Mouse (Mus musculus): ENCODE results near the gene Vps35.

Vps35 gene

DNA sequence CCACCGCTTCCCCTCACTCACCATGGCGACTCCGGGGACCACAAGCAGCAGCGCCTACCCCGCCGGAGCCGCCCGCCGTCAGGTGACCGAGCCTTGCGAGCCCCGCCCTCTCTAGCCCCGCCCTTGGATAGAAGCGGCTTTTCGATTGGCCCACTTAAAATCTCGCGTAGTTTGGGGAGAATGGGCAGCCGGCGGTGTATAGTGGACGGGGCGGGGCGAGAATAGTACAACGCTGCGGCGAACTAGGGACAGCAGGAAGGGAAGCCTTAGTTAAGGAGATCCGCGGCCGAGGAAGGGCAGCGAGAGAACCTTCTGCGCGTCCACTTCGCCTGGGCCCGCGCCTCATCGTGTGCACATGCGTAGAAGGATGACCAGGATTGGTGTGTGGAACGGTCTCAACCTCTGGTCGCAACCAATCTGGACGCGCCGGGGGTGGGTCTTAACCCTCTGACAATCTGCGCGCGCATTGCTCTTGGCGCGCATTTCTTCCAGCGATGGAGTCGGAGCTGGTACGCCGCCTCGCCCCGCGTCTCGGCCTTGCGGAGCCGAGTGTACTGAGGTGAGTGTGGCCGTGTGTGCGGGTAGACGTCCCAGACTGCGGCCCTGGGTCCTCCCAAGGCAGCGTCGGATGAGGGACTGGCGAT lies at the start of gene Vps35, which contains the start of gene Orc6:
Vps35 (minus strand) TSS at position 369 of the 644 bp plus-strand sequence.
Orc6 (plus strand) TSS at position 199 of the 644 bp plus-strand sequence.
- peak; percentile 95 for DNase-seq

GRCm38 (mm10) chr8:85339871-85340573 lies 40.4 kb upstream of the Vps35 start:
- no peak for DNase-seq

- DNase-seq = no peak
These were observed 38.1 kb upstream of the Vps35 start for GRCm38 (mm10) chr8:85337681-85338080.

DNA sequence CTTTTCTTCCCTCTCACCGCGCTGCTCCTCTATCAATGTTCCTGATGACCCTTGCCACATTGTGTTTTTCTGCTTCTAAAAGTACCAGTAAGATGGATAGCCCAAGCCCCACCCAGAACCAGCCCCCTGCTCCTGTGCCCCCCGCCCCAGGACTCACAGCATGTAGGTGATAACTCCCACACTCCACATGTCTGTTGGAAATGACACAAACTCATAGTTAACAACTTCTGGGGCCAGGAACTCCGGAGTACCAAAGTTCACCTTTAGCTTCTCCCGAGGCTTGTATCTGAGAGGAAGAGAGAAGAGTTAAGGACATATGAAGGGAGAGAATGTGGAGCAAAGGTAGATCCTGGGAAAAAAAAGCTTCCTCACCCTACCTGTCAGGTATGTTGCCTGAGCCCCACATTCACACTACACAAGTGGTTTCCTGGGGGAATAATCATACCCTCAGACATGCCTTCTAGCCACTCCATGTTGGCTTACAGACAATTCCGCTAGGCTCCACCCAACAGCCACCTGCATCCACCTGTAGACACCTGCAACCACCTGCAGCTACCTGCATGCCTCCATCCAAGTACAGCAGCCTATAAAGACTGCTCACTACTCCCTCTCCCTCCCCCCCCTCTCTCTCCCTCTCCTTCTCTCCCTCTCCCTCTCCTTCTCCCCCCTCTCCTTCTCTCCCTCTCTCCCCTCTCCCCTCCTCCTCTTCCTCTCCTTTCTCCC lies 36.8 kb upstream of the Vps35 start:
- no peak for DNase-seq

DNA sequence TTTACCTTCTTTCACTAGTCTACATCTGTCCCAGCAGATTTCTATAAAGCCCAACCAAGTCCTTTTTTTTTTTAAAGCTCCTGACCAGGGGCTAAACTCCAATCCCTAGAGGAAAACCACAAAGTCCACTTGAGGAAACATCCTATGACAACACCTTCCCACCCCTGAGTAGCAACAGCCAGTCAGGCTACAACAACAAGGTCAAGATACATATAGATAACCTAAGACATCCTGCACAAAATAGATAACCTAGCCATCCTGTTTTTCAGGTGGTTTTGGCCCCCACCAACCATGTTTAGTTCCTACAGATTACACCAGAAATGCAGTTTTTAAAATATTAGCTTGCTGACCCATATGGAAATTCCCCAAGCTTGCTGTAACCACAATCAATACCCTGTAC lies 35.5 kb upstream of the Vps35 start:
- DNase-seq = no peak

- peak; percentile 19 for DNase-seq
These were observed 29.9 kb upstream of the Vps35 start for GRCm38 (mm10) chr8:85329506-85329905.

GRCm38 (mm10) chr8:85327036-85327435 lies 27.4 kb upstream of the Vps35 start:
- no peak for DNase-seq

GRCm38 (mm10) chr8:85323084-85323483 lies 23.5 kb upstream of the Vps35 start:
- no peak for DNase-seq

DNA sequence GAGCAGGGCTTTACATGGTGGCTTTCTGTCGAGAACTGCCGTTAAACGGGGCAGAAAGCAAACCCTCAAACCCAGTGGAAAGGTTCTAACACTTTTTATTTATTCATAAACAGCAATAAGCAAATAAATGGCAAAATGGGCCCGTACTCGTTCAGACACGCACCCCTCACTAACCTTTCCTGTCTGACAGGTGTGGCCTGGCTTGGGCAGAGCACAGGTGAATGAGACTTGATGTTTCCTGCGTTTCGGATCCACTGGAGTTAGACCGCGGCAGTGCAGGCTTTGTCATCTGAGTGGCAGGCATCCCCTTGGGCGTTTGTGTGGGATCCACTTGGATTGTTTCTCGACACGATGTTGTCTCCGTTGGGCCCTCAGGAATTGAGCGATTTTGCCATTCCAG lies 22.4 kb upstream of the Vps35 start:
- DNase-seq = no peak

DNA sequence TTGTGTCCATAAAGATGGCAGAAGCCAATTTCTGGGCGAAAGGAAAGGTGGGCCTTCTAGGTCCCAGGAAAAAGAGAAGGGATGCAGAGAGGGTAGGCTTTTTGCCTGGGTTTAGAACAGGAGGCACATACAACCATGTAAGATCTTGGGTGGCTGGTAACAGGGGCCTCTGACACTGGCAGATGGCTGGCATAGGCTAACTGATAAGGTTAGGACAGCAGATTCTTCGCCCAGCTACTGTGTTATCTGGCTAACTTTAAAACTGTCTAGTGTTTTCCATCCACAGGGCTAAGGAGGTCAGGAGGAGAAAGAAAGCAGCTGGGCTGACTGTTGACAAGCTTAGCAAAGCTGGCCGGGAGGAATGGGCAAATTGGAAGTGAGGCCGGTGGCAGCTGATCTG lies 18.9 kb upstream of the Vps35 start:
- DNase-seq = no peak

DNA sequence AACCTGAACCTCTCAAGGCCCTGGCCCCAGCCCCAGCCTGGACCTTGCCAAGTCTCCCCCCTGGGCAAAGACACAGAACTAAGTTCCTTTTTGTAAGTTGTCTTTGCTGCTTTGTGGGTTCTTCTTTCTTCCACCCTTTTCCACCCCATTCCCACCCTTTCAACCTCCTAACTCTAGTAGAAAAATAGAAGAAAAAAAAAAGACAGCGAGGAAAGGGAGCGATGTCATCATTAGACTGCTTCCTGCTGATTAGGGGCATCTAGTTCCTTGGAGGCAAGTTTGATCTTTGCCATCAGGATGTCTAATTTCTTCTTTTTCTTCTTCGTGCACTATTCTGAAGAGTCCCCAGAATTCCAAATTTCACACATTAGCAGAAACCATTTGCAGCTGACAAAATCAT lies 13.4 kb upstream of the Vps35 start:
- DNase-seq = no peak

- no peak for DNase-seq
These were observed 12.1 kb upstream of the Vps35 start for GRCm38 (mm10) chr8:85311743-85312142.

DNA sequence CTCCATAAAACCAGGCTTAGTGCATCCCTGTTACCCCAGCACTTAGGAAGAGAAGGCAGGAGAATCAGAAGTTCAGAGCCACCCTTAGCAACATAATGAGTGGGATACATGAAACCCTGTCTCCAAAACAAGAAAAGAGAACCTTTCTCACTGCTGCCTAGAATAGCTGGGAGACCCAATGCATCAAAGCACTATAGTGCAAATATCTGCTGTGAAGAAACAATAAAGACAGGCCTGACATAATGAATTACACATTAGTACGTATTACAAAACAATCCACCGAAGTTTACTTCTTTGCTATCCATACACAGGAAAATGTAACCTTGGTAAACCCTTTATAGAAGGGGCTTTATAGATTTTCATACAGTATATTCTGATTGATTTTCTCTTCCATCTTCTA lies 9.0 kb upstream of the Vps35 start:
- no peak for DNase-seq

- DNase-seq = no peak
These were observed 3.9 kb upstream of the Vps35 start for GRCm38 (mm10) chr8:85303531-85303930.

DNA sequence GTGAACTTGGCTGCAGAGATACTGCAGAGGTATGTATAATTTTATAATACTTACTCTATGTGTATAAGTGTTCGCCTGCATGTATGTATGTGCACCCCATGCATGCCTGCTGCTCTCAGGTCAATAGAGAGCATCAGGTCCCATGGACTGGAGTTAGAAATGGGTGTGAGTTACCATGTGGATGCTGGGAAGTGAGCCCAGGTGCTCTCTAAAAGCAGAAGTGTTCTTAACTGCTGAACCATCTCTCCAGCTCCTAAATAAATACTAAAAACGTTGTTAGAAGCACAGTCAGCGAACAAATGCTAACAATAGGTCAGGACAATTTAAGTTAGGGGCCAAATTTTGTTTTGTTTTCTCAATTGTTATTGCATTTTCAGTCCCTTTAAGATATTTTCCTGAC lies 3.3 kb upstream of the Vps35 start:
- no peak for DNase-seq

DNA sequence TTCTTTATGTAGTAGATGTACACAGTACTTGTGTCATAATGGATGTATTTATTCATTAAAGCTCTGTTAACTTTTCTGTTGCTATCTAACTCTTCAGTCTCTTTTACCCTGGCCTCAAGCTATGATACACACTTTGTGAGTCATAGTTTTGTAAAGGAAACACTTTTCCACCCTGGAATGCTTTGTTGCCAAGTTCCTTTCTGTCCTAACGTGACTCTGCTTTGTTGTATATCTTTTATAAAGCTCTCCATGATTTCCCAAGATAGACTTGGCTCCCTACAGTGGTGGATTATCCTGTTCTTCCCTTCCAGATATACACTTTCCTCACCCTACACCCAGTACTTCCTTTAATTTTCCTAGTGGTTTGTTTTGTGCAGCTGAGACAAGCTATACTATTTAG lies 2.3 kb upstream of the Vps35 start:
- no peak for DNase-seq

DNA sequence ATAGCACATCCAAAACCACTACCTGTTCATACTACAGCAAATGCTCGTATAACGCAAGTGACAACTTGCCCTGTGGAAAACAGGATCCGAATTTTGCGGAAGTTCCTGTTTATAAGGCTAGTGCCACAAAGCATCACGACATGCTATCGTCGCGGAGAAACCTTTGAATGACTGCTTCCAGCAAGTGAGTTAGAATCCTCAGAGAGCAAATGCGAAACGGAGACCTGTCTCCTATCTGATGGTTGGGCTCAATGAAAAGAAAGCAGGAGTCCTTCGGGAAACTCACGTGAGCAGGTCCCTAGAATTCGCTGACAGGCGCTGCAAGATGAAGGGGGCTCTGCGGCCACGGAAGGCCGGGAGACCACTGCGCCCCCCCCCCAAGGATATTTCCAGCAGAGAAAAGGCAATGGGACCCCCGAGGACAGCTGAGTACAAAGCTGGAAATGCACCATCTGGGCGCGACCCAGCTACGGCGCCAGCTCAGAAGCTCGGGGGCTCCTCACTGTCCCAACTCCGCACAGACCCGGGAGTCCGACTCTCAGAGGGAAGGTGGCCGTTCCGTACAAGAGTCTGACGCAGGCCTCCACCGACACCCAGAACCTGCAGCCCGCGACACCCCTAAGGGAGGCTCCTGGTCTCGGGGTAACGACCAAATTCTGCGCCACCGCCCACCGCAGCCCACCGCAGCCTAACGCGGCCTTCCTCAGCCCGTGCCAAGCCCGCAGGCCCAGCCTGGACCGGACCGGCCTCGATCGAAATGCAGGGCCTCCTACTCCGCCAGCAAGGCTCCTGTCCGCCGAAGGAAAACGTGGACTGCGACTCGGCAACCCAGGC lies 785 bp downstream of the Vps35 start:
- DNase-seq = no peak

GRCm38 (mm10) chr8:85286846-85287245 lies 12.8 kb downstream of the Vps35 start:
- no peak for DNase-seq

GRCm38 (mm10) chr8:85227297-85227696 lies 72.3 kb downstream of the Vps35 start:
- DNase-seq = no peak

DNA sequence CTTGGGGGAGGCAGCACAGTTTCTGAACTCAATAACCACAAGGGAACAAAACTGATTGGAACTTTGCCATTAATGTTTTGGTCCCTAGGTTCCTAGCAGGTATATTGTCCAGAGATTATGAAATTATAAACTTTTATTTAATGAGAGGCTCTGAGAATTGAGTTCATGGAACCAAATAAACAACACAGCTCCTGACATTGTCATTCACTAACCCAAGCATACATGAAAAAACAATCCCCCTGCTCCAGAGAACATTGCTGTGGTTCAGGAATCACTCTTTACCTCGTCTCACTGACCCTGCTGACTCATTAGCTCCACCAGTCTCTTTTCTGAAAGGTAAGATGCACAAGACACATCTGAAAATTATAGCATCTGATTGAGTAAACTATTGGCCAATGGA lies 73.9 kb downstream of the Vps35 start, which contains the start of gene Olfr371:
Olfr371 (plus strand) TSS at position 301 of the 400 bp plus-strand sequence.
- DNase-seq = no peak

GRCm38 (mm10) chr8:85220992-85221391 lies 78.6 kb downstream of the Vps35 start:
- no peak for DNase-seq

- no peak for DNase-seq
These were observed 79.4 kb downstream of the Vps35 start for GRCm38 (mm10) chr8:85220220-85220619.

All from kidney, adult 11 months (tissue).